Mouse (Mus musculus): ENCODE results near the gene Eno2. TPM values are rescaled to one million over a fixed set of nuclear protein-coding genes. Genes with fewer than 3 reads are reported as not detected.
"Not testable (repeated sequence)": the region's sequence is repeated elsewhere in the genome, so short reads cannot be mapped to it uniquely, and the experiment has no call there.

Eno2 gene
- polyA plus RNA-seq, 1 experiment from 2014 or later: 0.39 TPM

GRCm38 (mm10) chr6:124805341-124806321, 36.2 kb upstream of the Eno2 start:
- peaks cover 70% of the 10 kb centered on the region for H3K4me1 ChIP-seq (replicated peaks)
- WGBS (ENCODE audit: insufficient replicate concordance): 3% methylated on average over 34 of the region's 34 CpGs
- ATAC-seq (ENCODE audit: insufficient read depth): peak; percentile 56
- no peaks in the 10 kb centered on the region for H3K9me3 ChIP-seq (replicated peaks)
- peaks cover 9% of the 10 kb centered on the region; the same call in 1 of the 2 replicates for H3K36me3 ChIP-seq (replicated peaks)
- H3K4me2 ChIP-seq: peak overlapping the region; percentile 91
- H3K27me3 ChIP-seq: no peaks in the 10 kb centered on the region
- H3K27ac ChIP-seq (replicated peaks): peak overlapping the region; percentile 82
- H3K9ac ChIP-seq: peak overlapping the region; percentile 52; the same call in 1 of the 2 replicates
- peak overlapping the region; percentile 60 for H3K4me3 ChIP-seq (replicated peaks)

DNA sequence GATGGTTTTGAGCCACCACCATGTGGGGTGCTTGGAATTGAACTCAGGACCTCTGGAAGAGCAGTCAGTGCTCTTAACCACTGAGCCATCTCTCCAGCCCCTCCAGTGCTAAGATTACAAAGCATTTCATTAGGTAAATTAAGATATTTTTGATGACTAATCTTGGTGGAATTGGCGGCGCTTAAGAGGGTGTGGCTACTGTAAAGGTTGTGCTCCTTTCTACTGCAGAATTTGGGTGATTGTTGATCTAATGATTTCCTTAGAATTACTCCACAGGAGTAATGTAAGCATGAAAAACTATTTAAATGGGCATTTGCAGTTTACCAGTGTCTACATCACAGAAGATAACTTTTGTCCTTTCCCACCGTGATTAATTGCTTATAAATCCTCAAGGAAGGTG, 34.9 kb upstream of the Eno2 start:
- 46% methylated on average over 3 of the region's 3 CpGs for WGBS (ENCODE audit: insufficient replicate concordance)
- Histone ChIP-seq H3K9me3 (replicated peaks) (no peaks in the 10 kb centered on the region), H3K27ac (replicated peaks) (no peak overlapping the region), H3K4me2 (no peak overlapping the region), H3K9ac (no peak overlapping the region), H3K27me3 (no peaks in the 10 kb centered on the region), H3K4me3 (replicated peaks) (no peak overlapping the region), H3K36me3 (replicated peaks) (no peaks in the 10 kb centered on the region), H3K4me1 (replicated peaks) (peaks cover 57% of the 10 kb centered on the region)
- ATAC-seq (ENCODE audit: insufficient read depth): no peak

GRCm38 (mm10) chr6:124803691-124804090, 34.2 kb upstream of the Eno2 start:
- H3K9me3 ChIP-seq (replicated peaks); H3K27me3 ChIP-seq; H3K27ac ChIP-seq (replicated peaks); H3K36me3 ChIP-seq (replicated peaks); H3K9ac ChIP-seq; H3K4me3 ChIP-seq (replicated peaks); ATAC-seq (ENCODE audit: insufficient read depth); H3K4me2 ChIP-seq: not testable (repeated sequence)
- peaks cover 52% of the 10 kb centered on the region for H3K4me1 ChIP-seq (replicated peaks)
- 86% methylated on average over 4 of the region's 4 CpGs for WGBS (ENCODE audit: insufficient replicate concordance)

- WGBS (ENCODE audit: insufficient replicate concordance): 65% methylated on average over 3 of the region's 3 CpGs
These were observed 33.6 kb upstream of the Eno2 start for GRCm38 (mm10) chr6:124803061-124803460.

DNA sequence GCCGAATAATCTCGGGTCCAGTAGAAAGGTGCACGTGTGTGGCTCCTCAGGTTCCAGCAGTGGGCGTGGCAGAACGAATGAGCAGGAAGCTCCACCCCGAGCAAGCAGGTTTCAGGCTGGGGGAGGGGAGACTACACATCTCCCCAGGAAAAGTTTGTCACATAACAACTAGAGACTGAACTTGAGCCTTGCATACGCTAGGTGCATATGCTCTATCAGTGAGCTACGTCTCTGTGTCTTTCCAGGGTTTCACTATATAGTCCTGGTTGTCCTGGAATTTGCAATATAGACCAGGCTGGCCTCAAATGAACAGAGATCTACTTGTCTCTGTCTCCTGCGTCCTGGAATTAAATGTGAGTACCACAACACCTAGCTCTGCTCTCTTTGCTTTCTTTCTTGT, 32.9 kb upstream of the Eno2 start:
- H3K27me3 ChIP-seq; ATAC-seq (ENCODE audit: insufficient read depth); H3K36me3 ChIP-seq (replicated peaks); H3K9ac ChIP-seq; H3K9me3 ChIP-seq (replicated peaks): not testable (repeated sequence)
- Histone ChIP-seq H3K4me1 (replicated peaks) (peaks cover 40% of the 10 kb centered on the region), H3K4me2 (peak overlapping the region; percentile 61), H3K4me3 (replicated peaks) (peak overlapping the region; percentile 34; the same call in 1 of the 2 replicates), H3K27ac (replicated peaks) (peak overlapping the region; percentile 66; the same call in 1 of the 2 replicates)
- WGBS (ENCODE audit: insufficient replicate concordance): 7% methylated on average over 6 of the region's 9 CpGs

More at GRCm38 (mm10) chr6:124803061-124803460, 33.6 kb upstream of the Eno2 start:
- H3K9ac ChIP-seq: no peak overlapping the region
- no peak overlapping the region for H3K4me2 ChIP-seq
- ATAC-seq (ENCODE audit: insufficient read depth): no peak
- no peaks in the 10 kb centered on the region for H3K27me3 ChIP-seq
- H3K36me3 ChIP-seq (replicated peaks): no peaks in the 10 kb centered on the region
- H3K4me1 ChIP-seq (replicated peaks): peaks cover 46% of the 10 kb centered on the region
- H3K4me3 ChIP-seq (replicated peaks): no peak overlapping the region
- no peaks in the 10 kb centered on the region for H3K9me3 ChIP-seq (replicated peaks)
- no peak overlapping the region for H3K27ac ChIP-seq (replicated peaks)

GRCm38 (mm10) chr6:124796200-124796599, 26.7 kb upstream of the Eno2 start:
- H3K4me3 ChIP-seq (replicated peaks): no peak overlapping the region
- no peaks in the 10 kb centered on the region for H3K36me3 ChIP-seq (replicated peaks)
- no peaks in the 10 kb centered on the region for H3K9me3 ChIP-seq (replicated peaks)
- 70% methylated on average over 2 of the region's 2 CpGs for WGBS (ENCODE audit: insufficient replicate concordance)
- ATAC-seq (ENCODE audit: insufficient read depth): no peak
- H3K27ac ChIP-seq (replicated peaks): 0 out of 2 replicates have a peak overlapping the region, but pooled peaks have one; percentile 41
- H3K9ac ChIP-seq: no peak overlapping the region
- H3K27me3 ChIP-seq: no peaks in the 10 kb centered on the region
- no peak overlapping the region for H3K4me2 ChIP-seq
- peaks cover 11% of the 10 kb centered on the region for H3K4me1 ChIP-seq (replicated peaks)

DNA sequence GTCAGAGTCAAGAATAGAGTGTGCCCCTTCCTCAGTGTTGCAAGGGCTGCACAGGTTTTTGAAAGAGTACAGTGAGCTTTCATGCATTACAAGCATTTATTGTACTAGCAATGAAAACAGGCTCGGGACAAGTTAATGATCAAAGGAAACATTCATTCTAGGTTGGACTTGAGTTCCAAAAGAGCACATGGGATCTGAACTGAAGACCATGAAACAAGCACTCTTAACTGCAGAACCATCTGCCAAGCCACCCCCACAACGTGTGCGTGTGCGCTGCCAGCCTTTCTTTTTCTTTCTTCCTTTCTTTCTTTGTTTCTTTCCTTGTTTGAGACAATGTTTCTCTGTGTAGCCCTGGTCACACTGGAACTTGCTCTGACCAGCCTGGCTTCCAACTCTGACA, 26.3 kb upstream of the Eno2 start:
- 78% methylated on average over 4 of the region's 4 CpGs for WGBS (ENCODE audit: insufficient replicate concordance)
- no peak for ATAC-seq (ENCODE audit: insufficient read depth)
- Histone ChIP-seq H3K9me3 (replicated peaks) (no peaks in the 10 kb centered on the region), H3K4me2 (no peak overlapping the region), H3K27ac (replicated peaks) (0 out of 2 replicates have a peak overlapping the region, but pooled peaks have one; percentile 41), H3K9ac (no peak overlapping the region), H3K4me3 (replicated peaks) (no peak overlapping the region), H3K36me3 (replicated peaks) (no peaks in the 10 kb centered on the region), H3K27me3 (no peaks in the 10 kb centered on the region), H3K4me1 (replicated peaks) (peaks cover 11% of the 10 kb centered on the region)

GRCm38 (mm10) chr6:124791911-124792310, 22.4 kb upstream of the Eno2 start:
- H3K4me2 ChIP-seq: no peak overlapping the region
- H3K4me1 ChIP-seq (replicated peaks): peaks cover 17% of the 10 kb centered on the region
- no peak overlapping the region for H3K9ac ChIP-seq
- H3K36me3 ChIP-seq (replicated peaks): no peaks in the 10 kb centered on the region
- H3K4me3 ChIP-seq (replicated peaks): no peak overlapping the region
- no peak overlapping the region for H3K27ac ChIP-seq (replicated peaks)
- H3K27me3 ChIP-seq: no peaks in the 10 kb centered on the region
- H3K9me3 ChIP-seq (replicated peaks): no peaks in the 10 kb centered on the region
- ATAC-seq (ENCODE audit: insufficient read depth): no peak
- WGBS (ENCODE audit: insufficient replicate concordance): 57% methylated on average over 3 of the region's 3 CpGs

- no peaks in the 10 kb centered on the region for H3K27me3 ChIP-seq
- H3K9ac ChIP-seq: no peak overlapping the region
- no peak overlapping the region for H3K4me3 ChIP-seq (replicated peaks)
- no peak overlapping the region for H3K4me2 ChIP-seq
- ATAC-seq (ENCODE audit: insufficient read depth): no peak
- 64% methylated on average over 4 of the region's 4 CpGs for WGBS (ENCODE audit: insufficient replicate concordance)
- H3K27ac ChIP-seq (replicated peaks): no peak overlapping the region
- H3K9me3 ChIP-seq (replicated peaks): no peaks in the 10 kb centered on the region
- 0 out of 2 replicates have a peak, but pooled peaks cover 6% of the 10 kb centered on the region for H3K4me1 ChIP-seq (replicated peaks)
- no peaks in the 10 kb centered on the region for H3K36me3 ChIP-seq (replicated peaks)
These were observed 20.6 kb upstream of the Eno2 start for GRCm38 (mm10) chr6:124790121-124790520.

- 0 out of 2 replicates have a peak, but pooled peaks cover 6% of the 10 kb centered on the region for H3K4me1 ChIP-seq (replicated peaks)
- ATAC-seq (ENCODE audit: insufficient read depth): no peak
- 68% methylated on average over 4 of the region's 4 CpGs for WGBS (ENCODE audit: insufficient replicate concordance)
These were observed 20.0 kb upstream of the Eno2 start for GRCm38 (mm10) chr6:124789519-124789918.

GRCm38 (mm10) chr6:124787722-124788121, 18.2 kb upstream of the Eno2 start:
- no peak for ATAC-seq (ENCODE audit: insufficient read depth)
- WGBS (ENCODE audit: insufficient replicate concordance): 67% methylated on average over 10 of the region's 10 CpGs
- H3K9ac ChIP-seq: no peak overlapping the region
- no peaks in the 10 kb centered on the region for H3K36me3 ChIP-seq (replicated peaks)
- H3K4me3 ChIP-seq (replicated peaks): no peak overlapping the region
- peaks cover 6% of the 10 kb centered on the region; the same call in 1 of the 2 replicates for H3K4me1 ChIP-seq (replicated peaks)
- H3K4me2 ChIP-seq: no peak overlapping the region
- no peak overlapping the region for H3K27ac ChIP-seq (replicated peaks)
- H3K9me3 ChIP-seq (replicated peaks): no peaks in the 10 kb centered on the region
- no peaks in the 10 kb centered on the region for H3K27me3 ChIP-seq

More at GRCm38 (mm10) chr6:124789519-124789918, 20.0 kb upstream of the Eno2 start:
- Histone ChIP-seq H3K4me3 (replicated peaks) (no peak overlapping the region), H3K9ac (no peak overlapping the region), H3K27ac (replicated peaks) (no peak overlapping the region), H3K27me3 (no peaks in the 10 kb centered on the region), H3K4me2 (no peak overlapping the region), H3K9me3 (replicated peaks) (no peaks in the 10 kb centered on the region), H3K36me3 (replicated peaks) (no peaks in the 10 kb centered on the region)

All from liver, embryonic 15.5 days (tissue).